Mouse (Mus musculus) 3T3-L1 (cell line): ENCODE results near the gene Meox1.

Source experiments
- DNase-seq: peaks from one replicate; pipeline ENCODE4 v3.0.0-alpha.2; 2015; ENCODE audit warnings: low read depth, low spot score

Meox1 gene

DNA sequence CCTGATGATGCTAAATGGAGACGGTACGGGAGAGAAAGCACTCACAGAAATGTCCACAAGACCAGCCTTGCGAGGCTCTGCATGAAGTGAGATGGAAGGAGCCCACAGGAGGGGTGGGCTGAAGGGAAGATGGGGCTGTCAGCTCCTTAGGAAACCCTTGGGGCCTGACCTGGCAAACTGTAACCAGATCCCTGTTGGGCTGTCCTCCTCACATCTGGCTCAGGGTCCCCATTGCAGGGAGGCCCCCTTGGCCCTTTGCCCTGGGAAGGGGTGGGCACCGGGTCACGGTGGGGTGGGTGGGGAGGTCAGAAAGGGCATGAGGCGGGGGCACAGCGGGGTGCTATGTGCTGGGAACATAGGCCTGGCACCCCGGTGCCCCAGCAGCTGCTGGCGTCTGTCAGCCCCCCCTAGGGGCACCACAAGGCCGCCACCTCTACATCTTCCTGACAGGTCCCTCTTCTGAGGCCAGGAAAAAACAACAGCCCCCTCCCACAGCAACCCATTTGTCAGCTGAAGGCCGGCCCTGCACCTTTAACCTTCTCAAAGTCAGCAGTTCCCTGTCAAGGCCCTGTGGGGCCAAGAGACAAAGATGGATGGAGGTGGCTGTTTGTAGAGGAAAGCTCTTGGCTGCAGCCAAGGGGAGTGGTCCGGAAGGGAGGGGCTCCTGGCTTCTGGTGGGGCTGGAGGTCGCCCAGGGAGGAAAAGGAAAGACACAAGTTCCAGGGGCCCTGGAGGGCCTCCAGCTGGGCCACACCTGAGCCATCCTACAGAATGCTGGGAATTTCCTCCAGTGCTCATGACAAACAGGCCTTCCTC lies 2.6 kb upstream of the Meox1 start:
- DNase-seq, result no peak

DNA sequence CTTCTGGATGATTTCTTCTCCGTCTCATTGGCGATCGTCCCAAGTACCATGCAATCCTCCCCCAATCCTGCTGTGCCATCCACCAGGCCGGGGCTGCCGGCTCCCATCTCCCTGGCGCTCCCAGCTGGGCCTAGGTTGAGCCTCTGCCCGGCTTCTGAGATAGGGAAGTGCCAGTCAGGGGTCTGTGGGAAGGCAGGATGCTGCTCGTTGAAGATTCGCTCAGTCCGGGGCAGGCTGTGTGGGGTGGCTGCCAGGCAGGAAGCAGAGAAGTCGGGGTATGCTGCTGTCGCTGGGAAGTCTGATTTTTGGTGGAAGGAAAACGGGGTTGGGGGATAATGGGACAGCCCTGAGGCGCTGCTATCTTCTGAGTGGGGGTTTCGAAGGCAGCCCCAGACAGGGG lies 614 bp downstream of the Meox1 start:
- no peak for DNase-seq

DNA sequence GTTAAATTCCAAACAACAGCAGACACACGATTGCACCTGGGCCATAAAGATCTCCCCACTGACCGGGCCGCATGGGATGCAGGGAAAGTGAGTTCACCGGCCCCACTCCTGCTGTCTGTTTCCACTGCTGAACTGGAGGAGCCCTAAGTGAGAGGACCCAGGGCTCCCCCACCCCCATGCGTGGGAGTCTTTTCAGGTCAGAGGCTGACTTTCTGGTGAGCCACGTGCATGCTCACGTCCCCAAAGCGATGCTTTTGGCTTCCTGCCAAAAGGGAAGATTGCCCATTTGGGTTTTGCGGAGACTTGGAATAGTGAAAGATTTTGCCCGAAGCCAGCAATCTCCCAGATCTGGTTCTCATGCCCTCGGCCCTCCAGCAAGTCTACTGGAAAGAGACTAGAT lies 2.7 kb downstream of the Meox1 start:
- DNase-seq, result no peak

GRCm38 (mm10) chr11:101889781-101890180 lies 4.4 kb downstream of the Meox1 start:
- no peak for DNase-seq

DNA sequence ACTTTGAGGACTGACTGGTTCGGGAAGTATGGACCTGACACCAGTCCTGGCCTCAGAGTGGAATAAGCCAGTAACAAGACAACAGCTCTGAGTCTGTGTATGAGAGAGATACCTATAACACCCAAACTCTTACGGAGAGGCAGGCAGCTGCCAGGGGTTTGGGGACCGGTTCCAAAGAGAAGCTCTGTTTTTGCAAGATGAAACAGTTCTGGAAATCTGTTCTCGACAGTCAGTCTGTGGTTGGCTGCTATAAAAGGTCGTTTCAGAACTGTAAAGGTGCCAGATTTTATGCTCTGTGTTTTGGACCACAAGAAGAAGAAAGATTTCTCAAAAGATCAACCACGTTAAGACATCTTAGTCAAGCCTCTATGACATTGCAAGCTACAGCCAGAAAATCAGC lies 5.4 kb downstream of the Meox1 start:
- no peak for DNase-seq

DNA sequence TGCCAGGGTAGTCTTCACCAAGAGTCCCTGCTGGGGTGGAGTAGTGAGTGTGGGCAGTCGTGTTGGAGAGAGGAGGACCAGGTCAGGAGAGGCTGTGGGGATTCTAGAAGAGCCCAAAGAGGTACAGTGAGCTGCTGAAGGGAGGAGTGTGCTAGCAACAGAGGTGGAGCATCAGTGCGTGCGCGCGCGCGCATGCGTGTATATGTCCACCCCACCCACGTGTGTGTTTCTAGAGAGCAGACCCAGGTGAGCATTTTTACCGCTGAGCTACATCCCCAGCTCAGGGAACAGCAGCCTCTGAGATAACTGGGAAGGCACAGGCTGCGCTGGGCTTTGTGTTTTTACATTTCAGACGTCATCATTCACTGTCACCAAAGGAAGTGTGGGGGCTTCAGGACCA lies 7.7 kb downstream of the Meox1 start:
- no peak for DNase-seq

DNA sequence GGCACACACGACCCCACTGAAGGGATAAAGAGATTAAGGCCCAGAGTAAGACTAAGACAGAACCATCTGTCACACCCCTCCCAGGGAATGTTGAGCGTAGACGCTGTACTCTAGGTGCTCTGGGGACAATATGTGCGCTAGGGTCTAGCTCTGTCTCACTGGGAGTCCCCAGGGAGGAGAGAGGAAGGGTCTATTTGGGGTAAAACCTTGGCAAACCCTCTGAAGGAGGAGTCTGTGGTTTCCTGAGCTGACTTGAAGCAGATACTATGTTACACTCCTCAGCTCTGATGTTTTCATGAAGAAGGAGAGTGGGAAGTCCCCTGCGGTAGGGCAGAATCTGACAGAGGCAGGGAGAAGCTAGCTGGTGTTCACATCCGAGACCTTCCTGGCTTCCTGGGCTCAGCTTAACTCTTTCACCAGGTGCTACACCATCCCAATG lies 8.3 kb downstream of the Meox1 start:
- DNase-seq, result no peak

GRCm38 (mm10) chr11:101885232-101885631 lies 8.9 kb downstream of the Meox1 start:
- DNase-seq, result peak; percentile 8

DNA sequence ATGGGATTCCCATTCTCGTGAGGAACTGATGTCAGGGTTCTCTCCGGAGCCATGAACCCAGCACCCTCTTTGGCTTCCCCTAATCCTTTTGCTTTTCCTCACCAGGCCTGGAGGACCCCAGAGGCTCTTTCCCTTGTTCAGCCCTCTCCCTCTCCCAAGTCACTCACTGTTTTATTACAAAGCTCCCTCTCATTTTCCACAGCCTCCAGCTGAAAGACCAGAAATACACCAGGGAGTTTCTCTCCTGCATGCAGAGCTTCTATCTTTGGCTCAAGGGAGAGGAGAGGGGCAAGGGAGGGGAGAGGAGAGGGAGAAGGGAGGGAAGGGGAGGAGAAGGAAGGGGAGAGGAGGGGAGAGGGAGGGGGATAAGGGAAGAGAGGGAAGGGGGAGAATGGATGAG lies 10.3 kb downstream of the Meox1 start:
- no peak for DNase-seq

DNA sequence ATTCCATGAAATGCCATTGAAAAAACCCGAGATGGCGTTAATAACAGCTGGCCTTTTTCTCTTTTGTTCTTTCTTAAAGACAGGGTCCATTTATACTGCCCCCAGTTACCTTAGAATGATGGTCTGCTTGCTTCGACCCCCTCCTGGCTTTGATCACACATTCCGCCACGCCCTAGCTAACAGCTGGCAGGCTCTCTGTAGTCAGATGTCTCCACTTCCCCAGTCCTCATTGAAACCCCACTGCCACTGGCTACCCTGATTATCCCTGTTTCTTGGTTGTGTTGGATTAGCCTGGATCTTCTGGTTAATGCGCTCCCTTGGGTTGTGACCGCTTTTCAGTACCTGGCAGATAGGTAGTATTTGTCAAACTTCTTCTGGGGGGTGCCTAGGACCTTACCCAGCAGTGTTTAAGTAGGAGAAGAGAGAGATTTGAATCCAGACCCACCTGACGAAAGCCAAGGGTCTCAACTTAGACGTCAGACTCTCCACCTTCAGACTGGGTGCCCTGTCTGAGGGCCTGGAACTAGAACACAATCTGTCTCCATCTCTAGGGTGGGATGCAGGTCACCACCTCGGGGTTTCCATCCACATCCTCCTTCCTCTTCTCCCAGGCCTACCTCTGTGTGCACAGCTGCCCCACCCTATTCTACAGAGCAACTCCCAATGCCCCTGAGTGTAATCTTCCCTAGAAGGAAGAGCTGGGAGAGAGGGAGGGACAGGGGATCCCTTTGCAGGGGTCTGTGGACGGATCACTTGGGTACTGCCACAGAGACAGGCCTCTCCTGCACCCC lies 11.5 kb downstream of the Meox1 start:
- DNase-seq, result no peak

GRCm38 (mm10) chr11:101881604-101882071 lies 12.5 kb downstream of the Meox1 start:
- DNase-seq, result no peak

GRCm38 (mm10) chr11:101881185-101881584 lies 13.0 kb downstream of the Meox1 start:
- DNase-seq, result no peak

DNA sequence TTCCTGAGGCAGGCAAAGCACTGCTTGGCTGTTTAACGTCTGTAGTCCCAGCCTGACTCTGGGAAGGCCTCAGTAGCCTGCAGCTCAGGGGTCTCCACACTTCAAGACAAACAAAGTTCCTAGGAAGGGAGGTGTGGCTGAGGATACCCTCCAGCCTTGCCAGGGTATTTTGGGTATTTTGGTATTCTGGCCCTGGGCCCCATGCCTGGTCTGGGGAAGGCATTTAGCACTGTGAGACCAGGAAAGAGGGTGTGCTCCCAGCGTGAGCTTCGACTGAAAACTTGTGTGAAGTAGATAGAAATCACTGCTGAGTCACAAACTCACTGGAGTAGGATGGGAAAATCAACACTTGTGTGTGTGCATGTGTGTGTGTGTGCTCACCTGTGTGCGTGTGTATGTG lies 14.5 kb downstream of the Meox1 start:
- no peak for DNase-seq

- DNase-seq, result no peak
Measured at GRCm38 (mm10) chr11:101878696-101879095, 15.5 kb downstream of the Meox1 start.

GRCm38 (mm10) chr11:101874978-101875377 lies 19.2 kb downstream of the Meox1 start:
- no peak for DNase-seq

DNA sequence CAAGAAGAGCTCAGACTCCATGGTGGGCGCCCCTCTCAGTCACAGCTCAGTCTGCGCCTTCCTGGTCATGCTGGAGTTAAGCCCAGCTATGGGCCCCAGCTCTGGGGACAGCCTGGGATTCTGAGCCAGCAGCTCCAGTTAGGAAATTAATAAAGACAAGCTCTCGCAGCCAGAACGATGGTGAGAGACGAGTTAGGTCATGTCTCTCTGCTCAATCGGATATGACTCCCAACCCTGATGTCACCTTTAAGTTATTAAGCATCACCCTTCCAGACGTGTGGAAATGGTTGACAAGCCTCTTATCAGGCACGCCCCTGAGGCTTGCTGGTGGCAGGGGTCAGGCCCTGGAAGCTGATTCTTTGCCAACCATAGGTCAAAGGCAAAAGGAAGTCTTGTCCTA lies 20.3 kb downstream of the Meox1 start:
- no peak for DNase-seq

DNA sequence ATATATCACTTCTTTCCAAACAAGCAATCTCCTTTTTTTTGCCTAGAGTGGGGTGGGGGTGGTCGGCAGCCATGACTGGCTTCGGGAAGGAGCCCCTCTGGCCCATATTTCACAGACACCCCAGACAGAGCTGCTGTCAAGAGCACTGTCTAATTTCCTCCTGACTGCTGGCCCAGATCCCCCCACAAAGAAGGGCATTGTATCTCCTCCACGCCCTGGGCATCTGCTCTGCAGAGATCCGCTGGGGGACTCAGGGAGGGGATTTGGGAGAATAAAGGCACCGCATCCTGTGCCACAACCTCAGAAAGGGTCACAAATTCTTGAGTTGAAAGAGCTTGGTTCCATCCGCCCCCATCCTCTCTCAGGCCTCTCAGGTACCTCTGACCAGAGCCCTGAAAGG lies 22.7 kb downstream of the Meox1 start:
- no peak for DNase-seq

- DNase-seq, result no peak
Measured at GRCm38 (mm10) chr11:101870067-101870765, 24.0 kb downstream of the Meox1 start.

DNA sequence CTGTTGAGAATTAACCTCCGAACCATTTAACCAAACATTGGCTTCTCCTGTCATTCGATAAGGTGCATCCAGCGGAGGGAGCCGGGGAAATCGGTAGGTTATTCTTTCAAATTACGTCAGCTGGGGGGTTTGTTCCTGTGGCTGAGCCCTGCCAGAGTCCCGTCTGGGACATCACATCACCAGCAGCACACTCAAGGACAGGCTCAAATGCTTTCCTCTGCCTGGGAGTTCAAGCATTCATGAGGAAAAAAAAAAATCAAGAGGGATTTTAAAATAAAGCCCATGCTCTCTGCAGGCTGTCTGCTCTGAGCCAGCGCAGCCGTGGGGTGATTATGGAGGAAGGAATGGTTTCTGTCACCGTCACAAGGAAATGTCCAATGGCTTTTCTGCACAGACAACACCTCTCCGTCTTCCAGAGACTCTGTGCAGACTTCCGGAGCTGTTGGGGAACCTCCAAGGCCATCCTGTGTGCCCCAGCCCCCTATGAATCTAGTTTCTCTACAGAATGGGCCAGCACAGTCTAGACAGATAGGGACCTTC lies 26.6 kb downstream of the Meox1 start:
- DNase-seq, result no peak

- no peak for DNase-seq
Measured at GRCm38 (mm10) chr11:101858742-101859141, 35.4 kb downstream of the Meox1 start.

DNA sequence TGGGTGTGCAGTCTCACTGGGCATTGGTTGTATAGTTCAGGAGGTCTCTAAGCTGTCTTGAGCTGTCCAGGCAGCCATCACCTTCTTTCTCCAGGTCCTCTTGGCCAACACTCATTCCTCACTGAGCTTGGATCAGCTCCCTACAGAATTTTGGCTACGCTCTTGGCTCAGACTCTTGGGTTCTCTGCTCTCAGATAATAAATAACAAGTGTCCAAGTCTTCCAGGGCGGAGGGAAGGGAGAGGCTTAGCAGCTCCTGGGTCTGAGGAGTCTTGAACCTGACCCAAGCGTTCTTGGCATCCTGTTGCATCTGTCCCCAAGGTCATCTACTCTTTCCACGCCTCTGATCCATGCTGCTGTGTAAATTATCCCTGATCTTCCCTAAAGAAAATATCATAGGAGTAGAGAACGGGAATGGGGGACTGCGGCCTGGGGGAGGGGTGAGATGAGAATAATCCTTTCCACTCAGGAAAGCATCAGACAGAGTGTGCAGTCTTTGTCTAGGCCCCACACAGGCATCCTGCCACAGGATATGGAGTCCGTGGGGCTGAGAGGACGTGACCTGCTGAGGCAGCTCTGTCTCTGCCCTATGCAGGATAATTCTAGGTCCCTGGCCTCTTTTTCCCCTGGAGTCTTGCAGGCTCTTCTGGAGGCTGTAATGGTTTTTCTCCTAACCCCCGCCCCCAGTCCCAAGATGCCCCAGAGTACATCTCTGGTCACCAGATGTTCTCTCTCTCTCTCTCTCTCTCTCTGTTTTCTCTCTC lies 38.0 kb downstream of the Meox1 start:
- DNase-seq, result peak; percentile 54
